Mouse (Mus musculus): ENCODE results near the gene Itk. TPM values are rescaled to one million over a fixed set of nuclear protein-coding genes. Genes with fewer than 3 reads are reported as not detected.

Itk gene
- polyA plus RNA-seq, 1 experiment from 2014 or later: not detected

DNA sequence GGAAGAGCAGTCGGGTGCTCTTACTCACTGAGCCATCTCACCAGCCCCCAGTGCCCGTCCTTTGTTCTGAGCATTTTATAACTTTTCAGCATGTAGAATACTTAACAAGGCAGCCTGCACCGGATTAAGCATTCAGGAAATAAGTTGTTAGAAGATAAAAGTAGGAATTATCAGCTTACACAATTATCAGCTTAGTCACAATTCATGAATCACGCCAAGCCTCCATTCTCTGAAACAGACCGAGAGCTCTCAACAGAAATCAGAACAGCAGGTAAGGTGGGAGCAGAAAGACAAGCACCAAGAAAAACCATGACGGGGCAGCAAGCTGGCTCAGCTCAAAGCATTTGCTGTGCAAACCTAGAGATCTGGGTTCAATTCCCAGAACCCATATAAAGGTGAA is 89.4 kb downstream of the Itk start:
- no peak overlapping the region for H3K9ac ChIP-seq (replicated peaks)
- H3K36me3 ChIP-seq: no peaks in the 10 kb centered on the region
- no peaks in the 10 kb centered on the region for H3K27me3 ChIP-seq
- H3K4me1 ChIP-seq (replicated peaks): peaks cover 24% of the 10 kb centered on the region
- H3K4me2 ChIP-seq (replicated peaks): no peak overlapping the region
- no peak overlapping the region for H3K27ac ChIP-seq
- no peak for ATAC-seq
- no peak overlapping the region for H3K4me3 ChIP-seq (replicated peaks)
- WGBS: 25% methylated on average over 6 of the region's 6 CpGs
- no peaks in the 10 kb centered on the region for H3K9me3 ChIP-seq

DNA sequence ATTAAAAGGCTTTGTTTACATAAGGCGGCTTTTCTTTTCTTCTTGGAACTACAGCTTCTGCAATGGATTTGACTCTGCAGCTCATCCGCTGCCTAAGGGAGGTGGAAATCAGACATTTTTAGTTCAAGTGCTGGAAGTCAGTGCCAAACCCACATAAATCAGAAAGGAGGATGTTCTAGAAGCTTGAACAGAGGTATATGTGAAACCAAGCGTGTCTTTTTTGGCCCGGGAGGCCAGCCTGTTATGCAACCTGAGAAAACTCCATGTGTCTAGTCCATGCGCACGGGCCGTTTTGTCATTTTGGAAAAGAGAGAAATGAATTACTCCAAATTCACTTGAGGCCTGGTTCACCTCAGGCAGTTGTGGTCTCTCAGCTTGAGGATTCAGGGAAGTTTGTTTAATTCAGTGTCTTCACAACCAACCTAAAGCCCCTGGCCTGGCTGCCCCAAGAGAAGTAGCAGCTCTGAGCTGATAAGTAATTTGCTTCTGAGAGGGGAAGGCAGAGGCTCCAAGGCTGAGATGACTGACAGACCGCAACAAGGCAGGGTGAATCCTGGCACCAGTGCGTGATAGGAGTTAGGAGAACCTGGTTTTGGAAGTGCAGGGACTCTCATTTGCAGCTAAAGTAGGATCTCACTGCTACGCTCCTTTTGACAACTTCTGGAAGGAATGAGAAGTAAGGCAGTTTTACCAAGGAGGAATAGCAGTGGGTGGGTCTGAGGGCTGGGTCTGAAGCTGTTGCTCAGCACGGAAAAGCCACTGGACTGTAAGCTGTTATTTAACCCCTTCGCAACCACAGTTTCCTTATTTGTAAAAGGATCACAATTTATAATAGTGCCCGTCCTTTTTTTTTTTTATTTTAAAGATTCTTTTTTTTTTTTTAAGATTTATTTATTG is 90.2 kb downstream of the Itk start:
- H3K27ac ChIP-seq: no peak overlapping the region
- H3K9ac ChIP-seq (replicated peaks): no peak overlapping the region
- ATAC-seq: no peak
- H3K9me3 ChIP-seq: no peaks in the 10 kb centered on the region
- H3K27me3 ChIP-seq: no peaks in the 10 kb centered on the region
- H3K4me2 ChIP-seq (replicated peaks): no peak overlapping the region
- H3K4me1 ChIP-seq (replicated peaks): peaks cover 23% of the 10 kb centered on the region
- H3K36me3 ChIP-seq: no peaks in the 10 kb centered on the region
- no peak overlapping the region for H3K4me3 ChIP-seq (replicated peaks)
- WGBS: 73% methylated on average over 13 of the region's 13 CpGs

DNA sequence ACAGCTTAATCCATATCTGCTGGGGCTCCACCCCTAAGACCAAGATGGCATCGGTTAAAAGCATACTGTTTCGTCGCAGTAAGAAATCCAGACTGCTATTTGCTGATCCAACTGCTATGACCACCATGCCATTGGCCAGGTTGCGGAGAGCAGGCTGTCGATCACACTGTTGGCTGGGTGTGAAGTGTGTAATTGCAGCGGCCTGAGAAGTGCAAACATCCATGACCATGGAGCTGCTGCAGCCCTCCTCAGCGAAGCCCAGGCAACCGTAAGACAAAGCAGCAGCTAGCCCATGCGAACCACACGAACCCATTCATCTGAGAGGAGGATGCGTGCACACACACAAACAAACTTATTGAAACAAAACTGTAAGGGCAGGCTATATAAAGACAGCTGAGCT is 94.9 kb downstream of the Itk start:
- peaks cover 8% of the 10 kb centered on the region for H3K36me3 ChIP-seq
- no peaks in the 10 kb centered on the region for H3K9me3 ChIP-seq
- no peak overlapping the region for H3K9ac ChIP-seq (replicated peaks)
- H3K27ac ChIP-seq: peak overlapping the region; percentile 16; the same call in 1 of the 2 replicates
- 64% methylated on average over 11 of the region's 11 CpGs for WGBS
- peaks cover 24% of the 10 kb centered on the region for H3K4me1 ChIP-seq (replicated peaks)
- ATAC-seq: no peak
- H3K4me2 ChIP-seq (replicated peaks): no peak overlapping the region
- no peak overlapping the region for H3K4me3 ChIP-seq (replicated peaks)
- no peaks in the 10 kb centered on the region for H3K27me3 ChIP-seq

DNA sequence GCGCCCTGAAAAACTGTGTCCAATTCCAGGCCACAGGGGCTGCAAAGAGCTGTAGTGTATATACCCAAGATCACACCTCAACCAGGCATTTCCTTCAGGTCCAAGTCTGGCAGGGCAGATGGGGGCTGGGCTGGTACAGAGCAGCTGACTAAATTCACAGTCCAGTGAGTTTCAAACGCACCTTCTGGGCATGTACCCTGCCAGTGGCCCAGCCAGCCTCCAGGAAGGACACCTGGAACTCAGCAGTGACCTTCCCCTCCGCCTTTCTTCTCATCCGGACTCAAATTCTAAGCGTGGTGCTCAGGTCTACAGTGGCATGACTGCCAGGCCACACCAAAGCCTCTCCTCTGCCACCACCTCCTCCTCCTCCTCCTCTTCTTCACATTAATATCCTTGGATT is 95.8 kb downstream of the Itk start:
- no peak overlapping the region for H3K27ac ChIP-seq
- no peaks in the 10 kb centered on the region for H3K9me3 ChIP-seq
- peaks cover 21% of the 10 kb centered on the region for H3K4me1 ChIP-seq (replicated peaks)
- no peak overlapping the region for H3K9ac ChIP-seq (replicated peaks)
- no peak overlapping the region for H3K4me2 ChIP-seq (replicated peaks)
- no peak overlapping the region for H3K4me3 ChIP-seq (replicated peaks)
- H3K27me3 ChIP-seq: no peaks in the 10 kb centered on the region
- H3K36me3 ChIP-seq: peaks cover 17% of the 10 kb centered on the region
- 91% methylated on average over 5 of the region's 5 CpGs for WGBS
- no peak for ATAC-seq

DNA sequence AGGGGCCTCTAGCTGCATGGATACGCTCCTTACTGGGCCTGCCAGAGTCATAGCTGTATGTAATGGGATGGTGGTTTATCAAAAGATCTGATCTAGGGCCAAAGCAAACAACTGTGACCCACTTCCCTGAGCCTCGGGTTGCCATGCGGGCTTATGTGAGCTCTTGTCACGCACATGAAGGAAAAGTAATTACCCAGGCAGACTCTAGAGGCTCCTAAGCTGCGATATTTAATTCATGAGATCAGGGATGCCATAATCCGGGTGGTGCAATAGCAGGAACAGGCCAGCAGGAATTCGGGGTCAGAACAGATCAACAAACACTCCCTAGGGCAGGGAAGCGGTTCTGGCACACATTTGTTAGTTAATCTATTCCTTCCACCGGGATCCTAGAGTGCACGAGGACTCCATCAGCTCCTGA is 98.3 kb downstream of the Itk start:
- peak; percentile 92 for ATAC-seq
- H3K36me3 ChIP-seq: peaks cover 30% of the 10 kb centered on the region
- H3K9me3 ChIP-seq: no peaks in the 10 kb centered on the region
- peak overlapping the region; percentile 67 for H3K27ac ChIP-seq
- 13% methylated on average over 10 of the region's 10 CpGs for WGBS
- H3K27me3 ChIP-seq: no peaks in the 10 kb centered on the region
- no peak overlapping the region for H3K9ac ChIP-seq (replicated peaks)
- peaks cover 25% of the 10 kb centered on the region for H3K4me1 ChIP-seq (replicated peaks)
- no peak overlapping the region for H3K4me2 ChIP-seq (replicated peaks)
- no peak overlapping the region for H3K4me3 ChIP-seq (replicated peaks)

DNA sequence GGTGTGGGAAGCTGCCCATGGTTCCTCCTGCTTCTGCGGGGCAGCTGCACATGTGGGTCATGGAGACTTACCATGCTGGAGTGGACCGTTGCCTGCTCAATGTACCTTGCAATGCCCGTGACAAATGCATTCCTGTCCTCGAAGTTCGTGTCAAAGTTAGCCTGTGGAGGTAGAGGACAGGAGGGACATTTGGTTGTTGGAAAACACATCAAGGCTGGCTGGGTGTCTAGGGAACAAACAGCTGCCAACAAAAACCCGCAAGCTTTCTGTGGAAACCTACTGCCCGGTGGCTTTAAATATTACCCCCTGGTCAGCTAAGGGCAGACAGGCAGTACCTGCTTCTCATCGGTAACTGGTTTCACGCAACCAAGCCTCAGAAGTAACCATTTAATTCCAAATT is 99.8 kb downstream of the Itk start:
- H3K4me2 ChIP-seq (replicated peaks): no peak overlapping the region
- ATAC-seq: no peak
- H3K9me3 ChIP-seq: no peaks in the 10 kb centered on the region
- H3K4me1 ChIP-seq (replicated peaks): peaks cover 24% of the 10 kb centered on the region
- H3K27me3 ChIP-seq: 0 out of 2 replicates have a peak, but pooled peaks cover 3% of the 10 kb centered on the region
- H3K36me3 ChIP-seq: peaks cover 37% of the 10 kb centered on the region
- H3K9ac ChIP-seq (replicated peaks): no peak overlapping the region
- H3K4me3 ChIP-seq (replicated peaks): no peak overlapping the region
- H3K27ac ChIP-seq: no peak overlapping the region
- 89% methylated on average over 9 of the region's 9 CpGs for WGBS

DNA sequence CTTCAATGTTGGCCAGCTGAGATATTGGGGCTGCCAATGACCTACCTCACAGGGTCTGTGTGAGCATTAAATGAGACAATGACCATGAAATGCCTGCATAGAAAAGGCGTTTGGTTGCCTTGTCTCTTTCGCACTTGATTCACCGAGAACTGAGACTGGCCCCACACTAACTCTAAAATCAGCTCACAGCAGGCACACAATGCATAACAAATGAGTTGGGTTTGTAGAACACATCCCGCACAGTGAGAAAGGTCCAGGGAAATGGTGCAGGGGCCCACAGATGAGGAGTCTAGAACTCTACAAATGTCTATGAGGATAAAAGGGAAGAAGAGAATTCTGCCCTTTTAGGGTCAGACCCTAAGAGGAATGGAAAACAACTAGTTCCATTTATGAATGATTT is 100.3 kb downstream of the Itk start:
- H3K27ac ChIP-seq: no peak overlapping the region
- H3K9ac ChIP-seq (replicated peaks): no peak overlapping the region
- 39% methylated on average over 4 of the region's 4 CpGs for WGBS
- H3K9me3 ChIP-seq: no peaks in the 10 kb centered on the region
- H3K4me1 ChIP-seq (replicated peaks): peaks cover 19% of the 10 kb centered on the region
- H3K27me3 ChIP-seq: 0 out of 2 replicates have a peak, but pooled peaks cover 3% of the 10 kb centered on the region
- no peak overlapping the region for H3K4me3 ChIP-seq (replicated peaks)
- H3K4me2 ChIP-seq (replicated peaks): no peak overlapping the region
- peaks cover 42% of the 10 kb centered on the region for H3K36me3 ChIP-seq
- ATAC-seq: no peak

DNA sequence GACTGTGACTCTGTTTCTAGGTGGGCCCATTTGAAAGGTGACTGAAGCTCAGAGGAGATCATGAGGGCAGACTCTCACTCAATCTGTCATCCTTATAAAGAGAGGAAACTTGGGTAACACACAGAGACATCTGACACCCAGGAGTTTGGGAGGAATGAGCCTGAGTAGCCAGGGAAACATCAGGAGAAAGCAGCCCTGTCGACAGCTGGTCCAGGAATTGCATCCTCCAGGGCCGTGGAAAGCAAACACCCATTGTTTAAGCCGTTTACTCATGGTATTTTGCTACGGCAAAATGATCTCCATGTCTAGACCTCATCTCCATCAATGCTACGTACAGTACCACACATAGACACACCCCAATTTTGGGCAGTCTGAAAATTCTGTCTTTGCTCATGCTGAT is 101.2 kb downstream of the Itk start:
- no peaks in the 10 kb centered on the region for H3K9me3 ChIP-seq
- no peak for ATAC-seq
- no peak overlapping the region for H3K27ac ChIP-seq
- H3K4me3 ChIP-seq (replicated peaks): no peak overlapping the region
- 0 out of 2 replicates have a peak, but pooled peaks cover 3% of the 10 kb centered on the region for H3K27me3 ChIP-seq
- H3K4me2 ChIP-seq (replicated peaks): no peak overlapping the region
- H3K4me1 ChIP-seq (replicated peaks): peaks cover 19% of the 10 kb centered on the region
- no peak overlapping the region for H3K9ac ChIP-seq (replicated peaks)
- WGBS: 79% methylated on average over 5 of the region's 5 CpGs
- peaks cover 52% of the 10 kb centered on the region for H3K36me3 ChIP-seq

DNA sequence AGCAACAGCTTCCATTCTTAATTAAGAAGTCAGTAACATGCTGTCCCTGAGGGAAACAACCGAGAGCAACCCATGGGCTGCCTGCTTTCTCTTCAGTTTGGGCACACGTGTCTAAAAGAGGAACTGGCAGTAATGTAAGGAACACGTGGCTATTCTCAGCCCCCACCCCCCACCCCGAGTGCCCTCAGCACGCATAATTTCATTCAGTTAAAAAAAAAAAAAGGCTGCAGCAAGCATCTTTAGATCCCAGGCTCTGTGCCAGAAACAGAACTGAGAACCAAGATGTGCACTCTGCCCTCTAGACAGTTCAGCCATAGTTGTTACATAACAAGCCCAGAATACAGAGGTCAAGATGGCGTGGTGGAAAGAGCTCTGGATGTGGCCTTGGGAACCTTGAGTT is 102.5 kb downstream of the Itk start:
- Histone ChIP-seq H3K4me2 (replicated peaks) (no peak overlapping the region), H3K4me1 (replicated peaks) (peaks cover 19% of the 10 kb centered on the region), H3K36me3 (peaks cover 64% of the 10 kb centered on the region), H3K9me3 (no peaks in the 10 kb centered on the region), H3K4me3 (replicated peaks) (no peak overlapping the region), H3K9ac (replicated peaks) (no peak overlapping the region), H3K27ac (no peak overlapping the region), H3K27me3 (0 out of 2 replicates have a peak, but pooled peaks cover 3% of the 10 kb centered on the region)
- ATAC-seq: no peak
- WGBS: 49% methylated on average over 6 of the region's 6 CpGs

DNA sequence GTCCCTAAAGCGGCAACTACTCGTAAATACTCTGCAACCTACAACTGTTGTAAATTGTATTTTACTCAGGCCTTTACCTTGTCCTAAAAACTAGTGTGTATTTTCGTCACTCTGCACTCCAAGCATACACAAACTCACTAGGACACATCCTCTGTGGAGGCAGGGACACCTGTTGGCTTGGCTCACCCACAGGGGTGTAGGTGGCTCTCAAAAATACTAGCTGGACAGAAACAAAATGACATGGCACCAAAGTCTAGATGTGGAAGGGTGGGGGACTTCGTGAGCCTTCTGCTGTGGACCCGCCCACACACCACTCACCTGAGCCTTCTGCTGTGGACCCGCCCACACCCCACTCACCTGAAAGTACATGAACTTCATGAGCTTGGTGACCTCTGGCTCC is 105.5 kb downstream of the Itk start:
- Histone ChIP-seq H3K4me3 (replicated peaks) (no peak overlapping the region), H3K9me3 (no peaks in the 10 kb centered on the region), H3K27me3 (0 out of 2 replicates have a peak, but pooled peaks cover 3% of the 10 kb centered on the region), H3K4me2 (replicated peaks) (no peak overlapping the region), H3K9ac (replicated peaks) (no peak overlapping the region), H3K4me1 (replicated peaks) (peaks cover 4% of the 10 kb centered on the region; the same call in 1 of the 2 replicates), H3K27ac (no peak overlapping the region), H3K36me3 (peaks cover 78% of the 10 kb centered on the region)
- 92% methylated on average over 6 of the region's 6 CpGs for WGBS
- ATAC-seq: no peak

DNA sequence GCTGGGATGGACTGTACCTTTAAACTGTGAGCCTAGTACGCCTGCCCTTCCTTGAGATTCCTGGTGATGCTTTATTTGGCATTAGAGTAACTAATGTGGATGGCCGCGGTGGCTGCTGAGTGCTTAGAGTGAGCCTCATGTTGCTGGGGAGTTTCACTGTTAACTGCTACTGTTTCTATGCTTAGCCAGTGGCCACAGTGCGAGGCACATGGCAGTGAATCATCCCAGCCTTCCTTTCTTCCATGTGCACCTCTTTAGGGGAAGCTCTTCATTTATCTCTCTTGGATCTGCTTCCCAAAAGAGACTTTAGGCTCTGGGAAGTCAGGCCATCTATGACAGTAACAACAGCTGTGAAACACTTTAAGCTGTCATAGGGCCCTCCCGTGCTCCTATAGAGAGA is 106.7 kb downstream of the Itk start:
- Histone ChIP-seq H3K27me3 (0 out of 2 replicates have a peak, but pooled peaks cover 3% of the 10 kb centered on the region), H3K9me3 (no peaks in the 10 kb centered on the region), H3K4me2 (replicated peaks) (no peak overlapping the region), H3K36me3 (peaks cover 78% of the 10 kb centered on the region), H3K4me3 (replicated peaks) (no peak overlapping the region), H3K4me1 (replicated peaks) (peaks cover 4% of the 10 kb centered on the region; the same call in 1 of the 2 replicates), H3K9ac (replicated peaks) (no peak overlapping the region), H3K27ac (no peak overlapping the region)
- WGBS: 95% methylated on average over 5 of the region's 5 CpGs
- ATAC-seq: no peak

DNA sequence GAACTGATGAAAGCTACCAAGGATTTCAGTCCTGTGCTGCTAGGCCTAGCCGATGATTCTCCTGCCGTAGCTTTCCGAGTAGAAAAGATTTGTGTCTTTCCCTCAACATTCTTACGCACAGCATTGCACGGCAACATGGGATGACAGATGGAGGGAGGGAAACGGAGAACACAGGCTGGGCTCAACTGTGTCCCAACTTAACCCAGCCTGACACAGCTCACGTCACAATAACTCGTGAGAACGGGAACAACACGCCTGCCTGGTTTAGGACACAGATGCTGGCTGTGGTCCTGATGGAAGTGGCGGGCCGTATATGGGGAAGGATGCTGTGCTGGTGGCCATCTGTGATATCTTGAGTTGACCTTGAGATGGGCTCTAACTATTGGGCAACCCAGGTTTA is 110.6 kb downstream of the Itk start:
- Histone ChIP-seq H3K4me2 (replicated peaks) (no peak overlapping the region), H3K4me1 (replicated peaks) (no peaks in the 10 kb centered on the region), H3K27me3 (no peaks in the 10 kb centered on the region), H3K9me3 (no peaks in the 10 kb centered on the region), H3K36me3 (peaks cover 88% of the 10 kb centered on the region), H3K9ac (replicated peaks) (no peak overlapping the region), H3K27ac (no peak overlapping the region), H3K4me3 (replicated peaks) (no peak overlapping the region)
- 90% methylated on average over 12 of the region's 12 CpGs for WGBS
- ATAC-seq: no peak

Data from midbrain, embryonic 13.5 days (tissue).